Mouse (Mus musculus): ENCODE data around the gene Rapgef6.

Gene Rapgef6

DNA sequence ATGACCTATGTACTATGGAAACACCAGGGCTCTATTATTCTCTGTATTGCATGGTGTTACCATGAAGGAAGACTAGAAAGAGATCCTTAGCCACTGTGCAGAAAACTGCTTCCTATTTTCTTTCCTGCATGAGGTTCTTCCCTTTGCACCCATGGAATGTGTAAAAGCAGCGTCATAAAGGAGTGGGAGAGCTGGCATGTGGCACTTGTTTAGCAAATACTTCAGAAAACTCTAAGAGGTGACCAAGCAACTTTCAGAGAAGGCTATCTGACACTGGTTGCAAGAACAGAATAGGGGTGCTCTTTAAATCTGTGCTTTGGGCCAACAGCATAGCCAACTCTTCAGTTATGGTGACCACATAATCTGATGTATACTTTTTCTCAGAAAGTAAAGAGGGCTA, 212.5 kb downstream of the Rapgef6 start:
- DNase-seq (ENCODE audit: low read depth, low spot score), result no peak

DNA sequence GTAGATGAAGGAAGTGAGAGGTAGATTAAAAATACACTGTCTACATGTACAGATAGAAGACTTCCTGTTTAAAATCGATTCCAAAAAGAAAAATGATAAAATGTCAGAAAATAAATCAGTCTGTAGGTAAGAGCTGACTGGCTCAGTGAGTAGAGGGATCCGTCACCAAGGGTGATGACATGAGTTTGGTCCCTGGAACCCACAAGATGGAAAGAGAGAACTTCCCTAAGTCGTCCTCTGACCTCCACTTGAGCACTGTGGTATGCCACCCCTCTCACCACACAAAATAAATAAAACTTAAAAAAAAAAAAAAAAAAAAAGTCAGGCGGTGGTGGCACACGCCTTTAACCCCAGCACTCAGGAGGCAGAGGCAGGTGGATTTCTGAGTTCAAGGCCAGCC, 214.3 kb downstream of the Rapgef6 start:
- no peak for DNase-seq (ENCODE audit: low read depth, low spot score)

DNA sequence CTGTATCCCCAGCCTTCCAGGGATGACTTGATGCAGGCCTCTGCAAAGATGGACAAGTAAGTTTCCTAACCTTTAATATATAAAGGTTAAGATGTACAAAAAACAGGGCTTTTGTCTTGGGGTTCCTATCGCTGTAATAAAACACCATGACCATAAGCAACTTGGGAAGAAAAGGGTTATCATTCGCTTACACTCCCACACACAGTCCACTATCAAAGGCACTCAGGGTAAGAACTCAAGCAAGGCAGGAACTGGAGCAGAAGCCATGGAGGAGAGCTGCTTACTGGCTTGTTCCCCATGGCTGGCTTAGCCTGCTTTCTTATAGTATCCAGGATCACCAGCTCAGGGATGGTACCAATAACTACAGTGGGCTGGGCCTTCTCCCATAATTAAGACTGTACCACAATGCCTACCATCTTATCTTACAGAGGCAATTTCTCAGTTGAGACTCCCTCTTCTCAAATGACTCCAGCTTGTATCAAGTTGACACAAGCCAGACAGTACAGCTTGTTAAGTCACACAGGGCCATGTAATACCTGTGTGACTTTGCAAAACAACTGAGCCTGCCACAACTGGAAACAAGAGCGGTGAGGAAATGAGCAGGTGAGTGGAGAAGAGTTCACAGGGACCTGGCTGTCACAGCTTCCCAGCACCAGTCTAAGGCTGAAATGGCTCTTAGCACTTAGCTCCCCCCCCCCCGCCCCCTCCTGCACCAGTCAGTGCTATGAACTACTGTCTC, 216.5 kb downstream of the Rapgef6 start:
- DNase-seq (ENCODE audit: low read depth, low spot score), result no peak

DNA sequence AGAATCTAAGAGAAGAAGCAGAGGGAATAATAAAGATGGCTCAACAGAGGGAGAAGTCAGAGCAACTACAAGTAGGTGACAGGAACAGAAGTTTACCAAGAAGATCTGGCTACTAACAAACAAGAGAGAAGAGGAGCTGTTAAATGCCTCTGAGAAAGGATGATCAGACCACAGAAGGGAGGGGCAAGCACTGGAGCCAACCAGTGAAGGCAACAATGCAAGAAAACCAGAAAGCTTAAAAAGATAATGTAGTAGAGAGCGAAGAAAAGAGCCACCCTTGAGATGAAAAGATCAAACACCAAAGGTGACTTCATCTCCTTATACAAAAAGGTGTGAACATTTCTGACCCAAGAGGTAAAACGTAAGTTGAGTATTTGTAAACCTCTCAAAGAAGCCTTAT, 218.7 kb downstream of the Rapgef6 start:
- DNase-seq (ENCODE audit: low read depth, low spot score), result no peak

DNA sequence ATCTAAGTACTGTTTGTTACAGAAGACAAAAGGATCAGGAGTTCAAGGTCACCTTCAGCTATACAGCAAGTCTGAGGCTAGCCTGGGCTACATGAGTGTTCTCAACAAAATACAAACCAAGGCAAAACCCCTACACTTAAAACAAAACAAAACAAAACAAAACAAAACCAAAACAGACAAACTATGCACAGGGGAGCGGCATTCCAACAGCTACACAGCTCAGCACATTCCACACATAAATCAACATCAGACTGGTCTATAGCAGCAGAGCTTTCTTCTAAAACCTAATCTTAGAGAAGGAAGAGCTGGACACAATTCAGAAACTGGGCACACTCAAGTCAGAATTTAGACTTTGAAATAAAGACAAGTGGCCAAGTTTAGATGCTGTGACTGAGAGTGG, 221.6 kb downstream of the Rapgef6 start:
- no peak for DNase-seq (ENCODE audit: low read depth, low spot score)
